Mouse (Mus musculus): ENCODE data around the gene Phactr1.

Gene Phactr1

GRCm38 (mm10) chr13:43183248-43184055, 503.0 kb downstream of the Phactr1 start:
- no peak for DNase-seq (ENCODE audit: low spot score)

- DNase-seq (ENCODE audit: low spot score), result no peak
These were observed 507.3 kb downstream of the Phactr1 start for GRCm38 (mm10) chr13:43187736-43188135.
